Mouse (Mus musculus) liver, adult (tissue): ENCODE measurements at regions not wholly inside any gene's neighbourhood (a gene's known extent, or its start where the extent isn't known, plus 50 kb on each side); places are given as distances from the start of the nearest gene placed in this dataset.

ENCODE experiments used
- GATA4 ChIP-seq: IDR thresholded peaks from 2 replicates; pipeline ENCODE4 v1.6.1; 2014; ENCODE audit warnings: mild to moderate bottlenecking, low read length; ENCODE audit not compliant: insufficient replicate concordance

DNA sequence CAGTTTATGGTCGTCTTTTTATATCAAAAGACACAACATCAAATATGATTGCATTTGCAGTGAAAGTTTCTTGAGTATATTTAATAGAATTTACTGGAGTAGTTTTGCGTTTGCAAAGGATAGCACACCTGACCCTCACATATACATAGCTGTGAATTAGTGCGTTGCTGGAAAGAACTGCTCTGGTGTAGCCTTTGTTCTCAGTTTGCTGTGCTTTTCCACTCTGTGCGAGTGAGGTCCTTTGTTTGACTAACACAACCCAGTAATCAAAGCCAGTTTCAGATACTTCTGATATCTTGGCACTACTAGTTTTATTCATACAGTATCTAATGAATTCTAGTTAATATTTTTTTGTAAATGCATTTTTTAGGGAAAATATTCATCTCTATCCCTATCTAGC is 84.7 kb downstream of the Trim52 start:
- no peak for TF ChIP-seq GATA4

DNA sequence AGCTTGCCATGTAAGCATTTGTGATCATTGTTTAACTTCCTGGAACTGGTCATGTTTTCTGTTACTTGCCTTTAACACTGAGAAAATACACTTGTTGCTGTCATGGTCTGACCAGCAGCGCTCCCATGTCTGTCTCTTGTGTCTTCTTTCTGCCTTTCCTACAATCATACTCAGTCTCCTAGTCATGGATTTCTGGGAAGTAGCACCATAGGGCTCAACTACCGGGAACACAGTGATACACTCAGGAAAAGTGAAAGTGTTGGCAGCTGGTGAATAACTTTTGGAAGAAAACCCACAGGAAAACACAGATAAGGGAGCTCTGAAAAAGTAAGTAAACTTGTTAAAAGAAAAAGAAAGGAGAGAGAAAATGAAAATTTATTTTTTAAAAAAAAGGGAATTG is 87.6 kb downstream of the Trim52 start:
- no peak for TF ChIP-seq GATA4

DNA sequence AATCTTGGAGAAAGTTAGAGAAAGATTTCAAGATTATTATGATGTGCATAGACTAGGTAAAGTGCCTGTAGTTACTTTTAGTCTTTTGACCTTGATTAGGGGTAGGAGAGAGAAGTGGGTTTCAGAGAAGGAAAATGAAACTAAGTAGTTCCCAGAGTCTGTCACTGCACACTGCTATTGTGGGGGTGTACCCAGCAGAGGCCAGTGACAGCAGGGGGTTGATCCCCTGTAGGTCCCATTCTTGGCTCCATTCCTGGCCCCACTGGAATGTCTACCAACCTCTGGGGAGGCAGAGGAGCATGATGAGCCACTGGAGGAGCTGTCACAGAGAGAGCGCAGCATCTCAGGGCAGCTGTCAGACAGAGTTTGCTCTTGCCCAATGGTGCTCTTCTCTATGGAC is 88.1 kb downstream of the Trim52 start:
- no peak for TF ChIP-seq GATA4

DNA sequence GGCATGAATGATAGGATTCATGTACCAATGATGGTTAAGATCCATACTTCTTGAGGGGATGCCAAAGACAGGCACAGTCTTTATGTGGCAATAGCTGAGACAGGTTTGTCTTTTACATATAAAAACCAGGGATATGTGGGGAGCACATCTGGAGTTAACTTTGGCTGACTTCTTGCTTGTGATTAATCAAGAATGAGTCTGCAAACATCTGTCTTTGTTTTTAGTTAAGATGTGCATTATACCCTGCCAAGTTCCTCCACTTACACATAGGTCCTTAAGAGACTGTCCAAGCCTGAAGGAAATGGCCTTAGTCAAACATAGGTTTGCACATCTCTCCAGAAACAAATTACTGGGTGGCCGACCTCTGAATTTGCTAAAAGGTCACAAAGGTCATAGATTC is 91.8 kb downstream of the Trim52 start:
- TF ChIP-seq GATA4 = no peak

- no peak for TF ChIP-seq GATA4
Observed at GRCm38 (mm10) chr14:106199109-106199508, 93.1 kb downstream of the Trim52 start.

DNA sequence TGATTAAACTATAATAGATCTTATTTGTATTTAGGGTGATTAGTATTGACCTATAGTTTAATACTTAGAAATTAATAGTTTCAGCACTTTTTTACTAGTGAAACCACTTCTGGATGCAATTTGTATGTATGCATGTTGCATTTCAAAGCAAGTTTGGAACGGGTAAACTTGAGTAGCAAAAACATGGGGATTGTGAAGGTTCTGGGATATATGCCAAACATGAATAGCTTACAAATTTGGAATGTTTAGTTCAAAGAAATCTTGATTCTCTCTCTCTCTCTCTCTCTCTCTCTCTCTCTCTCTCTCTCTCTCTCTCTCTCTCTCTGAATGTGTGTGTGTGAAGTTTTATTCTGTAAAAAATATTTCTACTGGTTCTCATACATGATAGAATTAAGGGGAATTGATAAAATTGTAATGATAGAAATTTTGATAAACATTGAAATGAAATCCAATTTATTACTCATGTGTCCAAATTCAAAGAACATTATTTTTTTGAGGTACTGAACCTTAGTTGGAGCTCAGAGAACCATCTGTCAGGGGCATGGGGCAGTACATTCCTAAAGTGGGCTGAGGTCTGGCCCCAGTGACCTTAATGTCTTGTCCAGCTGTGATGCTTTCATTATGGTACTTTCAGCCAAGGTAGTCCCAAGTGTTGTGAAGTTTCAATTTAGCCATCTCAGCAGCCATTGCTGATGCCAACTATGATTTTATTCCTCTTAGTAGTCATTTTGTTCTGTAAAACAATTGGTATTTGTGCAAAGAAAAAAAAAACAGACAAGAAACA is 93.7 kb downstream of the Trim52 start:
- TF ChIP-seq GATA4 = no peak

DNA sequence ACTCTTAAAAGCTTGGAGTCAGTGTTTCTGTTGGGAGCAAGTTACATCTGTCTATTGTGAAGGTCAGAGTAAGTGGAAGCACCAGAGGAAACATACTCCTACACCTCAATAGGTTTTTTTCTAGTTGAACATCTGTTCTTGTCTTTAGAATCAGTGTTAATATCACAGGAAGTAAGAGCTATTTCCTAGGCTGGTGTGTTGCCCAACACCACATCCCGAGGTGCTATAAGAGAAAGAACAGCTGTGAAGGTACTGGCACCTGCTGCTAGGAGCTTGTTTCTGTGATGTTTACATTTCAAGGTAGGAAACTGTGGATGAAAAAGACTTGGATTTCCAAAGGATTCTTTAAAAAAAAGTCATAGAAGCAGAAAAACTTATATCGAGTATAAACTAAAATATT is 105.1 kb downstream of the Trim52 start:
- TF ChIP-seq GATA4 = no peak

GRCm38 (mm10) chr14:106217681-106218080 is 111.7 kb downstream of the Trim52 start:
- TF ChIP-seq GATA4 = no peak

GRCm38 (mm10) chr14:106219293-106219797 is 113.3 kb downstream of the Trim52 start:
- TF ChIP-seq GATA4 = no peak

- TF ChIP-seq GATA4 = no peak
Observed at GRCm38 (mm10) chr14:106225401-106225800, 119.4 kb downstream of the Trim52 start.

DNA sequence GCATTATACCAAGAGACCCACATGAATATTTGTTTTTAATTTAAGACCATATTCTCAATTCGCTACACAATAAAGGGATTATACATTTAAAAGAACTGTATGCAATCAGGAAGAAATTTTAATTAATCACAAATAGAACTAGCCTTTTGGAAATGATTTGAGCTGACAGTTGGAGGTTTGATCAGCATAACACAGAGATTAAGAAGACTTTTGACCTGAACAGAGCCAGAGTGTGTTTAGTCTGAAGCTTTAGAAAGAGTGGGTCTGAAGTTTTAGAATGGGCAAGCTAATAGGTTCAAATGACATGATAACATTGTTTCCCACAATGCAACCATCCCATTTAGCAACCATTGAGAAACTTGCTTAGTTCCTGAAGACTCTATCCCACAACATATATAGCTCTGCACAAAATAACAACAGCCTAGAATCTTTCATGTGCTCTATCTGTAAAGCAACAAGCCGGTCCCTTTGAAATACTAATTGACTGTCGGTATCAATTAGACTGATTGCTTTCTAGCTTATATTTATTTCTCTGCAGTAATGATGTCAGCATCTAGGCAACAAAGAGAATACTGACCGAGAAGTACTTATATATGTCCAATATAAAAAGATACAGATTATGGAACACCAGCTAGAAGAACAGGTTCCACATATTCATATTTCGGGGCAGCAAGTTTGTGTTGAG is 135.9 kb downstream of the Trim52 start:
- no peak for TF ChIP-seq GATA4

DNA sequence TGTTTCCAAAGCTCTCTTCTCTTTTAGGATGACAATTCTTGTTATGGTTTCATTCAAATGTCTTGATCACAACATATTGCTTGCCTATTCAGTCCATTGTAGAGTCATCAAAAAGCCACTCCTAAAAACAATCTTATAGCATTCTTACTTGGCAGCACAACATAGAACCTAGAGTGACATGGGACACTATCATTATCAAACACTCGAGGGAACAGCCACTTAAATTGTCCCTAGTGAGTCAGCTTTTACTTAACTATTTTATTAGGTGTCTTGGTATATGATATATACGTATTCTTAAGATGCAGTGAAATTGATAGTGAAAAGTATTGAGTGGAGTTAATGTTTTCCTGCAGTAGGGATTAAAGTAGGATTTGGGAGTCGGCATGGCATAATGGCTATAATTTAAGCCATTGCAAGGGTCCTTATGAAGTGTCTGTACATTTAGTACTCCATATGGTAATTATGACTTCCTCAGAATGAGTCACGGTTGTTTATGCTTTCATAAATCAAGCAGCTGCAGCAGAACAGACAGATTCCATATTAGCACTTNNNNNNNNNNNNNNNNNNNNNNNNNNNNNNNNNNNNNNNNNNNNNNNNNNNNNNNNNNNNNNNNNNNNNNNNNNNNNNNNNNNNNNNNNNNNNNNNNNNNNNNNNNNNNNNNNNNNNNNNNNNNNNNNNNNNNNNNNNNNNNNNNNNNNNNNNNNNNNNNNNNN is 153.6 kb downstream of the Trim52 start:
- no peak for TF ChIP-seq GATA4

DNA sequence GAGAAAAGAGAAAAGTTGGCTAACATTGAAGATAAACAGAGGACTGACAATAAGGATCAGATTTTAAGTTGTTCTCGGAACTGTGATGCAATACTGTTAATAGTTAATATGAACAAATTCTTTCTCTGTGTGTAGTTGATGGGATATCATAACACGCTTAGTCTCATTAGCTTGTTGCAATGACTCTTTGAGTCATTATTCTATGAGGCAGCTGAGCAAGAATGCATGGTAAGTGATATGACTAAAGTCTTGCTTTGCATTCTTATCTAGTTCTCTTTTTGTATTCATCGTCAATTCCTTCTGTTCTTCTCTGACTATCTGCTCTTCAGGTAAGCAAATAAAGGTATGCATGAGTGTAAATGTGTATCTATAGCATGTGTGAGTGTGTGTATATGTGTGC is 159.3 kb downstream of the Trim52 start:
- no peak for TF ChIP-seq GATA4

DNA sequence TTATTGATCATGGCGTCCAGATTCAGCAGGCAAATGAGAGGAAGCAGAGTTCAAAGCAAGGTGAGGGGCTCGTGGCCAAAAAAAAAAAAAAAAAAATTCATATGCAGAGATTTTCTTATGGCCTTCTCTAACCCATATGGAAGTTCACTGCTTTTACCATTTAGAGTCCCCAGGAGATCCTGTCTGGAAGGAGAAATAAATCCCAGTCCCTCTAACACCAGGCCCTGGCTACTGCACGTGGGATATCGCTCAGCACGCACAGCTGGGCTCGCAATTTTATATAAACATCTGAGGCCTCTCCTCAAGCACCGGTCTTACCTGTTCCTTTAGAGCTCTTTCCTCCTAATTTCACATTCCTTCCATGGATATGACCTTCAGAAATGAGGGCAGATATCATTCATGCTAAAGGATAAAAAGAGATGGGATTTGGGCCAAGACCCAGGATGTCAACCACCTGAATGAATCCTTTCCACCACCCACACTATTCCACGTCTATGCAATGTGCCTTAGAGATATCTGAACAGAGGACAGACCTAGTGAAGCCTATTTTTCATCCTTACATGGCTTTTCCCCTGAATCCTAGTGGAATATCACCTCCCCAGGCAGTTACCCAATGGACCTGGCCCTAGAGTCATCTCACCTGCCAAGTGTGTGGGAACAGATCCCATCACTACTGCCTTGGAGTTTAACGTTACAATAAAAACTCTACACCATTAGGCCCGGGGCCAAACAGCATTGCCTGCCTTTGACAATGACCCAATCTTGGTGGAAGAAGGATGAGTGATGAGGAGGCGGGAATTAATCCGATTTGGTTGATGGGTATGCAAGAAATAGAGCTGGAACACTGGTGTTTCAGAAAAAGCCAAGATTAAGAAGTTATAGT is 161.9 kb downstream of the Trim52 start:
- TF ChIP-seq GATA4 = no peak

GRCm38 (mm10) chr14:106269680-106270079 is 163.7 kb downstream of the Trim52 start:
- TF ChIP-seq GATA4 = no peak
